Mouse (Mus musculus): ENCODE measurements at regions not wholly inside any gene's neighbourhood (a gene's known extent, or its start where the extent isn't known, plus 50 kb on each side); places are given as distances from the start of the nearest gene placed in this dataset.

DNA sequence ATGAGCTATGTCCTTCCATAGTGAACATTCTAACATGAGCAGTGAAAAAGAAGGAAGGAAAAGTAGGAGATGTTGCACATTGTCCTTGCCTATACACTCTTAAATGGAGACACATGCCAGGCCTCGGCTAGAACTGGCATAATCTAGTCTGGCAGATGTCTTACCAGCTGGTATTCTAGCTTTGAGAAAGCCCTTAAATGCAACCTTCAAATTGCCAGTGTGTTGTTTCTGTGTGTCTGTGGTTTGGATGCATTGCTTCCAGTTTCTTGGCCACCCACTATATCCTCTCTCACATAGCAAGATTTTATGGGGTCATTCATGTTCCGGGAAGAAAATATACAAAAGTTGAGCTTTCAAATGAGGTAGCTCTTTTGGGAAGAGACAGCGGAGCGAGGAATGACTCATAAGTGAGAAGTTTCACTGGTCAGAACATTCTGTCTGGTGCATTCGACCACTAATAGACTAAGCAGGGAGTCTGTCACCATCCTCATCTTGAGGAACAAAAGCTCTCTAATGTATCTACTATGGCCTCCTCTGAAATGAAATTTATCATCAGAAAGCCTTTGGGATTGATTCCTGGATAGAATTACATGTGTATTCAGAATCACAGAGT is 91.0 kb upstream of the Acsl4 start:
- no peak for TF ChIP-seq POLR2A (IDR thresholded peaks at IDR 0.05; ENCODE audit: borderline replicate concordance, low read depth, low read length)
- no peak for TF ChIP-seq CTCF (IDR thresholded peaks at IDR 0.05; ENCODE audit: low read depth, low read length)
